Mouse (Mus musculus) cortical plate, adult 2 months (tissue): ENCODE measurements around the gene Mesp1. TPM values are rescaled to one million over a fixed set of nuclear protein-coding genes. Genes with fewer than 3 reads are reported as not detected.
A peak's percentile ranks its signal among the peaks of the same experiment; 100 is the strongest.

ENCODE experiments used
- H3K27ac ChIP-seq: fragments of 200-500 bp; 2 replicates; pipeline ENCODE4 v1.5.1; 2012; ENCODE audit warnings: low read length, control low read depth, inconsistent platforms; ENCODE audit not compliant: insufficient read depth
- H3K4me1 ChIP-seq: fragments of 200-500 bp; 2 replicates; pipeline ENCODE4 v1.6.1; 2011; ENCODE audit warnings: low read length; ENCODE audit not compliant: control insufficient read depth, insufficient read depth
- H3K4me3 ChIP-seq: fragments of 200-500 bp; 2 replicates; pipeline ENCODE4 v1.5.1; 2011; ENCODE audit warnings: mild to moderate bottlenecking, low read length, control low read depth; ENCODE audit not compliant: insufficient read depth
- CTCF ChIP-seq: fragments of 200-500 bp; IDR thresholded peaks from 2 replicates; pipeline ENCODE4 v1.5.1; 2011; ENCODE audit warnings: mild to moderate bottlenecking, control low read depth, low read length; ENCODE audit not compliant: insufficient read depth; ENCODE audit errors: extremely low read depth
- POLR2A ChIP-seq: fragments of 200-500 bp; IDR thresholded peaks from 2 replicates; pipeline ENCODE4 v1.6.1; 2011; ENCODE audit warnings: mild to moderate bottlenecking, low read length, control low read depth; ENCODE audit not compliant: insufficient read depth; ENCODE audit errors: extremely low read depth
- polyA plus RNA-seq: library from polyadenylated mRNA; depleted of rRNA; stranded (reverse); fragments of >200 nt; gene quantifications from 2 replicates; pipeline ENCODE4 v1.2.3, GENCODE M21; 2012; rRNA removed

Mesp1 gene
- 0.08 and 0.19 TPM in 2 replicates for polyA plus RNA-seq

- Histone ChIP-seq H3K27ac (no peak within 1 kb of the TSS), H3K4me3 (peak within 1 kb of the TSS; percentile 9), H3K4me1 (no peaks in the 10 kb centered on the region)
- TF ChIP-seq POLR2A, result no peak
- TF ChIP-seq CTCF, result no peak
These were observed at the start of gene Mesp1 for GRCm38 (mm10) chr7:79793688-79794087. TSS of gene Mesp1 (minus strand) at chr7:79793788.

DNA sequence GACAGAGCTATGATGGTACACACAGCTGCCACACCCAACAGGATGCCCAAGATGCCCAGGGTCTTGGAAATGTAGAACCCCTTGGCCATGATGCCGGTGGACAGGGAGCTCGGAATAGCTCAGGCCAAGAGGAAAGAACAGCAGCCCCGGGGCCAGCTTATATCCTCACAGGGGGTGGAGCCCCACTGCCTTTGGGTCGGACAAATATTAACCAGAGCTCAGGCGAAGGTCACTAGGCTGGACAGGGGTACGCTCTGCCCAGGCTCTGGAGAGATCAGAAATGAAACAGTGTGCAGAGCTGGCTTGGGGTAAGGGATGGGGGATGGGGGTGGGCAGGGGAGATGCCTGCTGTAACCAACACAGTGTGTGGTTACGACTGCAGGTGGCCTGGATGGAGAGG, 48.6 kb upstream of the Mesp1 start:
- TF ChIP-seq CTCF (no peak), POLR2A (no peak)
- no peaks in the 10 kb centered on the region for H3K4me1 ChIP-seq
- H3K4me3 ChIP-seq, result no peak overlapping the region
- no peak overlapping the region for H3K27ac ChIP-seq

DNA sequence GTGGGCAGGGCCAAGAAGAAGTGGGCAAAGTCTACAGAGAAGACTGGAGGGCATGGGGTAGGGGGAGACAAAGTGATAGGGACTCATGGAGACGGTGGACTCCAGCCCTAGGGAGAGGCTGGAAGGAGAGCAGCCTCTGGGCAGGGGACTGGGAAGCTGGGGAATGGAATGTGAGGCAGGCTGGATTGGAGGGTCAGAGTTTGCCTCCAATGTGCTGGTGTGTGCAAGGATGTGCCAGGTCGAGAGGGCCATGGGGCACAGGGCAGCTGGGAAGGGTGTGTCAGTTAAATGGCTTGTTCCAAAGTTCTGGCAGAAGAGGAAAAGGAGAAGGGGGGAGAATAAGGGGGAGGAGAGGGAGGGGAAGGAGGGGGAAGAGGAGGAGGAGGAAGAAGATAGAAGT, 43.7 kb upstream of the Mesp1 start:
- Histone ChIP-seq H3K27ac (no peak overlapping the region), H3K4me3 (no peak overlapping the region), H3K4me1 (no peaks in the 10 kb centered on the region)
- TF ChIP-seq POLR2A (no peak), CTCF (no peak)

DNA sequence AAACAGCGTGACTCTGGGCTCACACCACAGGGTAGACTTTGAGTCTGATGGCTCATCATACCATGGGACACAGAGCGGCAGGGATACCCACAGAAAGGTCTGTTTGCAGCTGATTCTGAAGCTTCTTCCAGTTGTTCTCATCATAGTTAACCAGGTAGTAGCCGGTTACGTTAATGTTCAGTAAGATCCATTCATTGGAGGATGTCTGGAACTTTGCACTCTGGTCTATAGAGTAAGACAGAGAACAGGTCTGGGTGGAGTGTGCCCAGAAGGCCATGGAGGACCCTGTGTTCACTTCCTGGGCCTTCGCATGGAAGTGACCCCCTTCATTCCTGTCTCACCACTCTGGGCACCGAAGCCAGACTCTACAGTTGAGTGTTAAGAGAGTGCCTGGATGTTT, 41.6 kb upstream of the Mesp1 start:
- H3K4me3 ChIP-seq, result no peak overlapping the region
- no peaks in the 10 kb centered on the region for H3K4me1 ChIP-seq
- H3K27ac ChIP-seq, result no peak overlapping the region
- TF ChIP-seq CTCF, result no peak
- TF ChIP-seq POLR2A, result no peak

- TF ChIP-seq POLR2A, result no peak
- no peak for TF ChIP-seq CTCF
- no peak overlapping the region for H3K4me3 ChIP-seq
- H3K4me1 ChIP-seq, result no peaks in the 10 kb centered on the region
- H3K27ac ChIP-seq, result no peak overlapping the region
These were observed 39.4 kb upstream of the Mesp1 start for GRCm38 (mm10) chr7:79832980-79833379.

DNA sequence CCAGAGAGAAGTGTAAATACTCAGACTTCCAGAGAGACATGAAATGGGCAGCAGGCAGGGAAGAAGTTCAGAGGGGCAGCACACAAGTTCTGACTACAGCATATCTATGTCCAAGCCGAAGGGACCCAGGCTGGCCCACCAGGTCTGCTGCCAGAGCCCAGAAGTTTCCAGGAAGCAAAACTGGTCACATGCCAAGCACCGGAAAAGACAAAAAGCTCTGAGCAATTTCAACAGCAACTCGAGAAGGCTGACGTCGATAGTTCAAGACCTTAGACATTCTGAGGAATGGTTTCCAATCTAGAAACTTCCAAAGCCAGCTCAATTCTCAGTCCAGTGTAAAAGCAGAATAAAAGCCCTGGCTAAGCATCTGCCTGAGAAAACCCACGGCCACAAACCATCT, 38.0 kb upstream of the Mesp1 start:
- H3K27ac ChIP-seq, result 0 out of 2 replicates have a peak overlapping the region, but pooled peaks have one; percentile 10
- H3K4me1 ChIP-seq, result no peaks in the 10 kb centered on the region
- TF ChIP-seq CTCF (no peak), POLR2A (no peak)
- no peak overlapping the region for H3K4me3 ChIP-seq

- TF ChIP-seq POLR2A (no peak), CTCF (no peak)
- H3K4me3 ChIP-seq, result no peak overlapping the region
- no peaks in the 10 kb centered on the region for H3K4me1 ChIP-seq
- 0 out of 2 replicates have a peak overlapping the region, but pooled peaks have one; percentile 10 for H3K27ac ChIP-seq
These were observed 37.6 kb upstream of the Mesp1 start for GRCm38 (mm10) chr7:79831145-79831544.

DNA sequence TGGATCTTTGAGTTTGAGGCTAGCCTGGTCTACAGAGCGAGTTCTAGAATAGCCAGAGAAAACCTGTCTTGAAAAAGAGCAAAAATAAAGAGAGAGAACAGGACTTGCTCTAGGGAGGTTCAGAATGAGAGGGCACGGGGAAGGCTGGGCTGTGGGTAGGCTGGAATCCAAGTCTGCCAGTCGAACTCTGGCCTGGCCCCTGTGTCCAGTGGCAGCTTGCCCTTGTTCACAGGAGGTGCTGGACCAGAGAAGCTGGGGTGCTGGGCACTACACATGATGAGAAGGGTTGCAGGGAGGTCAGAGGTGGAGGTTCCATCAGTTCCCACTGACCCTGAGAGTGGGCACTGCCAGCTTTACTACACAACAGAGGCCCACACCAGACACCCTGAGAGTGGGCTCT, 34.8 kb upstream of the Mesp1 start:
- no peak overlapping the region for H3K4me3 ChIP-seq
- no peak for TF ChIP-seq CTCF
- no peak for TF ChIP-seq POLR2A
- H3K27ac ChIP-seq, result no peak overlapping the region
- H3K4me1 ChIP-seq, result no peaks in the 10 kb centered on the region

DNA sequence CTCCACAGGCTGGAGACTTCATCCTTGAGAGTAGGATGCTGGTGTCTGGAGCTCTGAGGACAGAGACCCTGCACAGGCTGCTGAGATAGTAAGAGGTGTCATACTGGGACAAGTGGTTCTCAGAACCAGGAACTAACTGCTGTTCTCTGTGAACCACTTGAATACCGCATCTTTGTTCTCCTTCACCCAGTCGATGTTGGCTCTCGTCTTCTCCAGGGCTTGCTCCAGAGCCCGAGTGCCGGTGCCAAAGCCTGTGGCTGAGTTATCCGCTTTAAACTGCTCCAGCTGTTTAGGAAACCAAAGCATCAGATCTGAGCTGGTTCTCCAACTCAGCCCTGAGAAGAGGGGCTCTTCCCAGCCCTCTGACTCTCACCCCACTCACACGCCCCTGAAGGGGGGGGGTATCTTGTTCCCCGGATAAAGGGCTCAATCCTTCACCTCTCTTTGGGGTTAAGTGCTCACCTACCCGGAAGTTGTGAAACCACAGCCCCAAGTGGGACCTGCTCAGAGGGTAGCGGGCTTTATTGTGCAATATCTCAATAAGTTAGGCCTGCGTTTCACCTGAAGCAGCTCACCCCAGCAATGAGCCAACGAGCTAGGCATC, 28.6 kb upstream of the Mesp1 start:
- H3K4me3 ChIP-seq, result no peak overlapping the region
- no peak overlapping the region for H3K27ac ChIP-seq
- TF ChIP-seq POLR2A, result no peak
- TF ChIP-seq CTCF, result no peak
- no peaks in the 10 kb centered on the region for H3K4me1 ChIP-seq

DNA sequence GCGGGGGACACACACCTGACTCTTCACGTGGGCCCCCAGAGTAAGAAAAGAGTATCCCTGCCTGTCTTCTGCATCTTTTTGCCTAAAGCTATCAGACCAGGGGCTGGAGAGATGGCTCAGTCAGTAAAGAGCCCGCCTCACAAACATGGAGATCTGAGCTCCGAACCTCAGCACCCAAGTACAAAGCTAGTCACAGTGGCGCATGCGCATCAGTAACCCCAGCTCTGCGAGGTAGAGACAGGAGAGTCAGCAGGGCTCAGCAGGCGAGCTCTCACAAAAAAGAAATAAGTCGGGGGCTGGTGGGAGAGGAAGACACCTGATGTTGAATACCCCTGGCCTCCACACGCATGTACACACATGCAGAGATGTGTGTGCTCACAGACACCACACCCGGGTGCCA, 26.4 kb upstream of the Mesp1 start:
- H3K4me1 ChIP-seq, result no peaks in the 10 kb centered on the region
- H3K4me3 ChIP-seq, result no peak overlapping the region
- no peak for TF ChIP-seq POLR2A
- no peak for TF ChIP-seq CTCF
- no peak overlapping the region for H3K27ac ChIP-seq

GRCm38 (mm10) chr7:79819515-79819914, 25.9 kb upstream of the Mesp1 start:
- H3K27ac ChIP-seq, result no peak overlapping the region
- H3K4me3 ChIP-seq, result no peak overlapping the region
- TF ChIP-seq POLR2A (no peak), CTCF (no peak)
- no peaks in the 10 kb centered on the region for H3K4me1 ChIP-seq
